Mouse (Mus musculus): ENCODE data around the gene Il11. TPM values are rescaled to one million over a fixed set of nuclear protein-coding genes. Genes with fewer than 3 reads are reported as not detected.

Il11 gene
- polyA plus RNA-seq, 1 experiment: 0.60 TPM

DNA sequence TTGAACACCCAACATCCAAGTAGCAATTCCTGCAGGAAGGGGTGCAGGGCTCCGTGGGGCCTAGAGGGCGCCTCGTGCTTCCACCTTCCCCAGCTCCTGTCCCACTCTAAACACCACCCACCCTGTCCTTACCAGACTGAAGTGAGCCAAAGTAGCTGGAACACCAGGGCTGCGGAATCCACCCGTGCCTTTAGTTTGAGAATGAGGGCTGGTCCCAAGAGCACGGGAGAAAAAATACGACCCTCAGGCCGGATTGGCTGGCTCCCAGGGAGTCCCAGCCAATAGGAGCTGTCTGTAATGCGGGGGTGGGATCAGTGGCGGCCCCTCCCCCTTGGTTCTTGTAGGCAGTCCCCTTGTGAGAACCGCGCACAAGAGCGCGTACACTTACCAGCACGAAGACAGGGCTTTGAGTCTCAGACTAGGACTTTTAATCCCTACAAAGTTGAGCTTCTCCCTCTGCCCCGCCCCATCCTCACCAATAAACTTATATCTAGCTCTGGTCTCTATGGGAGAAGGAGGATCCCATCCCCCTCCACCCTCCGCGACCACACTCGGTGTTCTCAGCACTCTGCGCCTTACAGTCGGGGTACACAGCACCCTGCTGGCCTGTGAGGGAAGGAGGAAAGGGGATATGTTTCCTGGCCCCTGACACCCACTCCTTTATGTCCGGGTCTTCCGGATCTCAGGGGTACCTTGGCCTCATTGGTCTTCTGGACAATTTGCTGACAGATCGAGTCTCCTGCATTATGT lies 29.7 kb downstream of the Il11 start, which contains the start of gene Cox6b2:
Gene Cox6b2, minus strand, starts transcription at position 274 of the 750 bp plus-strand sequence.
- no peak for TF ChIP-seq GATA1 (IDR thresholded peaks at IDR 0.05; ENCODE audit: low read length)

DNA sequence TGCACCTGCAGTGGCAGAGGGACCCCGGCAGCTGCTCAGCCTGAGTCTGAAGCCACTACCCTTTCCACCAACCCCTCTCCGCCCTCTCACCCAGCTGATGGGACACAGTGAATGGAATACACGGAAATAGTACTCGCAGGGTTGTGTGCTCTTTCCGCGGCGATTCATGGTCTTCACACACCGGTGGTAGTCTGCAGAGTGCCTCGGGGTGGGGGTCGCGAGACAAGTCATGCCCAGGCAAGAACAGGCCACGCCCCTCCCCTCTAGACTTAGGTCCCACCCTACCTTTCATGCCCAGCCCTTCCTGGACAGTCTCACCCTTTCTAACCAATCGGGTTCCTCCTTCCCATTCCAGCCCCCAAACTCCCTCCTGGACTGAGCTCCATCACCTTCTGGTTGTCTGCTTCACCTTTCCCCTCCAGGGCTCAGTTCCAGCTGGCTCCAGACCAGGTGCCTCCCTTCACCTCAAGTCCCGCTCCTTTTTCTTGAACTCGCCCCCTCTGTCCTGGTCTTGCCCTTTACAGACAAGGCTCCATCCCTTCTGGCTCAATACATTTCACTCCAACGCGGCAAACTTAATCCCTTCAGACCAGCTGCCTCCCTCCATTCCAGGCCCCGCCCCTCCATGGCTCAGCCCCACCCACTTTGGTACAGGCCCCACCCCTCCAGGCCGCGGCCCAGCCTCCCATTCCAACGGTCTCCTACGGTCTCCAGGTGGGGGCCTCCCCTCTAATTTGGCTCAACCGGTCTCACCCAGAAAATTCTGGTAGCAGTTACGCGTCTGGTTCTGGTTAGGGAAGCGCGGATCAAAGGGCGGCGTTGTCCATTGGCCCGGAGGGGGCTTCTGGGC lies 30.5 kb downstream of the Il11 start:
- no peak for TF ChIP-seq GATA1 (IDR thresholded peaks at IDR 0.05; ENCODE audit: low read length)

DNA sequence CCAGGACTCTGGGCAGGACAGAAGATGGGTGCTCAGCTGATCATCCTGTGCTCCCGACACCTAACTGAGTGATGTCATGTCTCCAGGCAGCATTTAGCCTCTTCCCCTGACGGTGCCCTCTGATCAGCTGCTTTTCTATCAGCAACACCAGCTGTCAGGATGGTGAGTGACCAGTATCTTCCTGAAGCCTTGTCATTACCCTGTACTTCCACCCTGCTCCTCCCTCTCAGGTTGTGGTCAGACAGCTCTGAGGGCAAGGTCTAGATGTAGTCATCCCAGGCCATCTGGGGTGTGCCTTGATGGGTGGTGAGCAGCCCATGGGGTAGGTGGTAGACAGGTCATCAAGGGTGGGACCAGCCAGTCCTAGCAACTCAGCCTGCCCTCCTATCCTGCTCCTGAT lies 33.5 kb downstream of the Il11 start:
- TF ChIP-seq GATA1 (IDR thresholded peaks at IDR 0.05; ENCODE audit: low read length): no peak

DNA sequence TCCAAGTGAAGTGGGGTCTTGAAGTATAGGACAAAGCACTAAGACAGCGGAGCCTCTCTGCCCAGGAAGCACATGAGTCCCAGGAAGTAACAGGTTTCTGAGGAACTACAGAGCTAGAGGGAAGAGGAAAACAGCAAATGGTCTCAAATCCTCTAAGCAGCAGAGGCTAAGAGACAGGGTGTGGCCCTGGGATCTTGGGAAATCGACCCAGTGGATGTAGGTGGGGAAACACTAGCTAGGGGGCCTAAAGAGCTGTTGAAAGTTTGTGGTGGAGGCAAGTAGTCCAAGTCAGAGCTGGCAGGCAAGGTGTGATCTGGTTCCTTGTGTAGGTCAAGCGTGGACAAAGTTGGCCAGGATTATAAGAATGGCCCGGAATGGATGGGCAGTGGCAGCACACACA lies 34.3 kb downstream of the Il11 start:
- TF ChIP-seq GATA1 (IDR thresholded peaks at IDR 0.05; ENCODE audit: low read length): no peak

DNA sequence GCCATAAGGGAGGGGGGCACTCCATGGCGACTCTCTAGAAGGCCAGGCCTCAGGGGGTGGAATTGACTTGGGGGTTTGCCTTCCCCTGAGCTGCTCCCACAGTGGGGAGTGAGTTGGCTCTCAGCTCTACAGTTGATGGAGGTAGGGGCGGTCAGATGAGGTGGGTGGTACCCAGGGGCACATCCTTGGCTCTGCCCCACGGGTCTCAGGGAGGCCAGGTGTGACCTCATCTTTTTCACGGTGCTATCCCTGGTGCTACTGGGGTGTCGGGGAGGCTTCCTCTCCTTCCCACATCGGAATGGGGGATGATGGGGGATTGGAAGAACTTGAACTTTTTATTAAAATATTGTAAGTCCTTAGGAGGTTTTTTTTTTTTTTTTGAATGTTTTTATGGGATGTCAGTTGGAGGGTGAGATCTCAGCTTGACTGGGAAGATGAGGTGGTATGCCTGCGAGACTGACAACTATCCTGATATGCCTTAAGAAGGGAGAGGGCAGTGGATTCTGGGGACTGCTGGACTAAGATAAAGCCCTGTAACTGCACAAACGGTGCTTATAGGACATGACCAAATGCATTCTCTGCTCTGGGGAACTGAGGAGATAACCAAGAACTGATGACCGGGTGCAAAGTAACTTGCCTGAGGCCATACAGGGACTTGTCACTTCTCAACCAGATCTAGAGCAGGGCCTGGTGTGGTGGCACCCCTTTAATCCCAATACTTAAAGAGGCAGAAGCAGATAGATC lies 35.3 kb downstream of the Il11 start:
- TF ChIP-seq GATA1 (IDR thresholded peaks at IDR 0.05; ENCODE audit: low read length): peak; percentile 91

DNA sequence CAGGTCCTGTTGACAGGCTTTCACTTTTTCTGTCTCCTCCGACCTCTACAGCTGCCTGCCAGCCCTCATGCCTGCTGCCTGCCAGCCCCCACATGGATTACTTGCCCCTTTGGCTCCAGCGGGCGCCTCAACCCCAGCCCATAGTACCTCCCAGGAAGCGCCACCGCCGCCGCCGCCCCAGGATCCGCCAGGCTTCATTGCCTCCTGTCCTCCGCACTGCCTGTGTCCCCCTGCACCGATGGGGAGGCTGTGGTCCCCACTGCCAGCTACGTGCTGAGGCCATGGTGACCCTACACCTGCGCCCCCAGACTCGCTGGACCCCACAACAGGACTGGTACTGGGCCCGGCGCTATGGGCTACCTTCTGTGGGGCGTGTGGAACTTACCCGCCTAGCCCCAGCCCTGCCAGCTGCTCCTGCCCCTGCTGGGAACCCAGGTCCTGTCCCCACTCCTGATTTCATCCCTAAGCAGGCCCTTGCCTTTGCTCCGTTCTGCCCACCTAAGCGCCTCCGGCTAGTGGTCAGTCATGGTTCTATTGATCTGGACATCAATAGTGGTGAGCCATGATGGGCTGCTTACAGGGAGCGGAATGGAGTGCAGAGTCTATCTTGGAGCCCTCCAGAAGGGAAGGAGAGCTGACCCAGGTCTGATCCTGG lies 36.2 kb downstream of the Il11 start:
- no peak for TF ChIP-seq GATA1 (IDR thresholded peaks at IDR 0.05; ENCODE audit: low read length)

DNA sequence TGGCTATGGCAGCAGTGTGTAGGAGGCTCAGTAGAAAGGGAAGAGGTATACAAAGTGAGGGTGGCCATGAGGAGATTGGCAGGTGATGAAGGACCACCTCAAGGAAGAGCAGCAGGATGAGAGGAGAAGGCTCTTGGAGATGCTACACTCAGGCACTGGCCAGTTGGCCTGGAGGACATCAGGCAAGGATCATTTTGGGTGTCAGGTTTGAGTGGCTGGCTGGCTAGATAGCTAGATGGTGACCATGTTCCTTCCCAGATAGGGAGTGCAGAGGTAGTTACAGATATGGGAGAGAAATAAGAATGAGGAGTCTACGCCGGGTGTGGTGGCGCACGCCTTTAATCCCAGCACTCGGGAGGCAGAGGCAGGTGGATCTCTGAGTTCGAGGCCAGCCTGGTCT lies 37.8 kb downstream of the Il11 start:
- no peak for TF ChIP-seq GATA1 (IDR thresholded peaks at IDR 0.05; ENCODE audit: low read length)

DNA sequence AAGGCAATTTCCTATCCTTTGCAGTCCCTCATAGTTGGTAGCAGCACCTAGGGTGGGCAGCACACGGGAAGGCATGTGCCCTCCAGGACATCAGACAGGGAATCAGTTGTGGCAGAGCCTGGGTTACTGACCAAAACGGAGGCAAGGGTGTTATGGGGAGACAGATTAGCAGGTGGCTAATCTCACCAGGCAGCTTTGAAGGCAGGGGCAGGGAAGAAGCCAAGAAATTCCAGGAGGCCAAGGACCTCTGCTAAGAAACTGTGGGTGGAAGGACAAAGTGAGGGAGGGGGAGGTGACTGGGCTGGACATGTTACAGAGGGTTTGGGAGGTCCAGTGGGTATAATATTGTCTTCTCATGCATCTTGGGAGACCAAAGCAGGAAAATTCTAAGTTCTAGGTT lies 39.3 kb downstream of the Il11 start:
- TF ChIP-seq GATA1 (IDR thresholded peaks at IDR 0.05; ENCODE audit: low read length): no peak

DNA sequence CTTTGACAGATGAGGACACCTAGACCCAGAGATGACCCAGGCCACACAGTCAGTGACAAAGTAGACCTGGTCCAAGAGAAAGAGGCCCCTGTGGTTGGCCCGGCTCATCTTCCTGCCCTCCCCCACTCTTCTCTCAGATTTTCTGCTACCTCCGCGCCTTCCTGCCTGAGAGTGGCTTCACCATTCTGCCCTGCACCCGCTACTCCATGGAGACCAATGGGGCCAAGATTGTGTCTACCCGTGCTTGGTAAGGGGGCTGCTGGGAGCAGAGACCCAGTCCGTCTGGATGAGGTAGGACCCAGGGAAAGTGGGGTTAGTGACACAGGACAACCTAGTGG lies 40.2 kb downstream of the Il11 start:
- TF ChIP-seq GATA1 (IDR thresholded peaks at IDR 0.05; ENCODE audit: low read length): no peak

DNA sequence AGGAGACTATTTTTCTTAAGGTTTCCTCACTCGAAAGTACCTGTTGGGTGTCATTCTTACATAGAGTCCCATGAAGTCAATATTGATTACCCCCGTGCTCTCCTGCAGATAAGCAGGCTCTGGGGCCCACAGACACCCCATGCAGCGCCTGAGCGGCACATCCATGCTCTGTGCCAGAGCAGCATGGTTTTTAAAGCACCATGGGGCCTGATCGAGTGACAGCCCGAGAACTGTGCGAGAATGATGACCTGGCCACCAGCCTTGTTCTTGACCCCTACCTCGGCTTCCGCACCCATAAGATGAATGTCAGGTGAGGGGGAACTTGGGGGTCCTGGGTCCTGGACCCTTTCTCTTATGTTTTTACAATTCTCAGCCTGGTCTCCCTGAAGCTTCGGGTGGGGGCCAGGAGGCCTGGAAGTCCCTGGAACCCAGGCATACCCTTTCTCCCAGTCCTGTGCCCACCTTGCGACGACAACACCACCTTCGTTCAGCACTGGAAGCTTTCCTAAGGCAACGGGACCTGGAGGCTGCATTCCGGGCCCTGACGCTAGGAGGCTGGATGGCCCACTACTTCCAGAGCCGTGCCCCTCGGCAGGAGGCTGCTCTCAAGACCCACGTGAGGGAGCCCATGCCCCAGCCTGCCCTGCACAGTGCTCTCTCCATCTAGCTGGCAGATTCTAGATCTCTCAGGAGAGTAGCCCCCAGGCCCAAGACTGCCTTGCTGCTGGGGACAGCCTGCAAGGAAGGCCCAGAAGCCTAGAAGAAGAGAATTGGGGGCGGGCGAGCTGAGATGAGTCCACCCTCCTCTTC lies 40.8 kb downstream of the Il11 start:
- TF ChIP-seq GATA1 (IDR thresholded peaks at IDR 0.05; ENCODE audit: low read length): no peak

DNA sequence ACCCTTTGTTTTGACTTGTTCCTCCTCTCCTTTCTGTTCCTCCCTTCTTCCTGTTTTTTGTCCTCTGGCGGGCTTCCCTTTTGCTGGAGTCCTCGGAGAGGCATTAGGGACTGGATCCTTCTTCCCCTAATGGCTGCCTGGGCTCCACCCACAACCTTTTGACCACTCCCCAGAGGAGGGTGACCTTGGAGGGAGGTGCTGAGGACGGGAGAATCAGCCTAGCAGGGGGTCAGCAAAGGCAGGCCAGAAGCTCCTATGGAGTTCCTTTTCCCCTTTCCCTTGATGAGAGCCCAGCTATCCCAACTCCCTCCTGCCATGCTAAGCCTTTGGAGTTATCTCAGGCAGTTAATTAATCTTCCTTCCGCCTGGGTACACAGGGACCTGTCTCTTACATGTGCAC lies 41.5 kb downstream of the Il11 start:
- TF ChIP-seq GATA1 (IDR thresholded peaks at IDR 0.05; ENCODE audit: low read length): no peak

DNA sequence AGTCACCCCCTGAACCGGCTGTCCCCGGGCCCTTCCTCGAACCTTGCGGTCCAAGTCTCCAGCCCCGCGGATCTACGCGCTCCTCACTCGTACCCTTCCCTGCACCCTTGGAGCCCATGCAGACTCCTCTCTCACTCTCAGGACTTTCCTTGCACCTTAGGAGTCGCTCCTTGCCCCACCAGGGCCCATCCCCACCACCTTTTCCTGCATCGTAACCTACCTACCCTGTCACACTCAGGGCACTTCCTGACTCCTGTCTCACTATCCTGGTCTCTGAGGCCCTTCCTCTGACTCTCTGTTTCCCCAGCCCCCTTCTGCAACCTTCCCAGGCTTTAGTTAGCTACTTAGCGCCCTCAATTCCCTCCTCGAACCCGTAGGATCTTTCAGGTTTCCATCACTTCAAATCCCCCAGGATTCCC lies 42.3 kb downstream of the Il11 start:
- no peak for TF ChIP-seq GATA1 (IDR thresholded peaks at IDR 0.05; ENCODE audit: low read length)

DNA sequence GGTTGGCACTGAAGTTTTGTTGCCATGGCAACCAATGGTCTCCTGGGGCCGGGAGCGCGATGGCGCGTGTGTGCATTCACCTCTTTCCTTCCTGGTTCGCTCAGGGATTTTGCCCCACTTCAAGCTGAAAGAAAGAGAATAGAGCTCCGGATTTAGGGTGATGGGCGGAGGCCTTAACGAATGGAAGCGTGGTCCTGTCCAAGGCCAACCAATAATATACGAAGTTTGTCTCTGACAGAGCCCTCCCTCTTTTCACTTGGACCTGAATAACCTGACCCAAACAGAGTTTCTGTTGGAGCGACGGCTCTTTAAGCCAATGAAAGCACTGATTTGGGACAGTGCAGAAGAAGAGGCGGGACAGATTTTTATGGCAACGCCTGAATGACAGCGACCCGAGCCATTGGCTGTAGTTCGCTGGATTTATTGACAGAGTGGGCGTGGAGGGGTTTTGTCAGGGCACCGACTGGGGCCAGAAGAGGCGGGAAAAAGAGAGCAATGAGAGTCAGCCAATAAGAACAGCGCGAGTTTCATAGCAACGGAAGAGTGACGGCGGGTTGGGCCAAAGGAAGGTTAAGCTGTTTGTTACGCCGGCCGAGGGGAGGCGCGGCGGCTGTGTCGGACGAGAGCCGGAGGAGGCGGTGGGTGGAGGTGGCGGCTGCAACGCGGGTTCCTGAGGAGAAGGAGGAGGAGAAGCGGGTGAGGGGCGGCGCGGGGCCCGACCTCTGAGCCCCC lies 42.9 kb downstream of the Il11 start, which contains the start of gene Kmt5c:
Gene Kmt5c, plus strand, starts transcription at position 572 of the 732 bp plus-strand sequence.
- TF ChIP-seq GATA1 (IDR thresholded peaks at IDR 0.05; ENCODE audit: low read length): no peak

DNA sequence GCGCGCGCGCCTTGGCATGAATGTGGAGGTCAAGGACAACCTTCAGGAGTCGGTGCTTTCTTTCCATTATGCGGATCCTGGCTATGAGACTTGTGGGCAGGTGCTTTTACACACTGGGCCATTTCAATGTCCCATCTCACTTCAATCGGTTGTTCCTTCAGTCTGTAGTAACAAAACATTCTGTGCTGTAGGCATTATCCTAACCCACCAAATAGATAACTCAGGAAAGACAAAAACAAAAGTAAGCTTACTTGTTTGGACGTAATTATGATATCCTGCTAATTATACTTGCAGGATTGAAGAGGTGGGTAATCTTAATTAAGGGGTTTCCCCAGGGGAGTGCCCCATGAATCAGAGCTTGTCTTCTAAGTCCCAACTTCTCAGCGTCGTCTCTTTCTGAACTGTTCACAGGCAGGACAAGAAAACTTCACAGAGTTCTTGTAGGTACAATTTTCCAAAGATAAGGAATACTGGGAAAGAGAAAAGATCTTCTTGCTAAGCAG lies 43.6 kb downstream of the Il11 start:
- TF ChIP-seq GATA1 (IDR thresholded peaks at IDR 0.05; ENCODE audit: low read length): no peak
